In the genomic region with DNA sequence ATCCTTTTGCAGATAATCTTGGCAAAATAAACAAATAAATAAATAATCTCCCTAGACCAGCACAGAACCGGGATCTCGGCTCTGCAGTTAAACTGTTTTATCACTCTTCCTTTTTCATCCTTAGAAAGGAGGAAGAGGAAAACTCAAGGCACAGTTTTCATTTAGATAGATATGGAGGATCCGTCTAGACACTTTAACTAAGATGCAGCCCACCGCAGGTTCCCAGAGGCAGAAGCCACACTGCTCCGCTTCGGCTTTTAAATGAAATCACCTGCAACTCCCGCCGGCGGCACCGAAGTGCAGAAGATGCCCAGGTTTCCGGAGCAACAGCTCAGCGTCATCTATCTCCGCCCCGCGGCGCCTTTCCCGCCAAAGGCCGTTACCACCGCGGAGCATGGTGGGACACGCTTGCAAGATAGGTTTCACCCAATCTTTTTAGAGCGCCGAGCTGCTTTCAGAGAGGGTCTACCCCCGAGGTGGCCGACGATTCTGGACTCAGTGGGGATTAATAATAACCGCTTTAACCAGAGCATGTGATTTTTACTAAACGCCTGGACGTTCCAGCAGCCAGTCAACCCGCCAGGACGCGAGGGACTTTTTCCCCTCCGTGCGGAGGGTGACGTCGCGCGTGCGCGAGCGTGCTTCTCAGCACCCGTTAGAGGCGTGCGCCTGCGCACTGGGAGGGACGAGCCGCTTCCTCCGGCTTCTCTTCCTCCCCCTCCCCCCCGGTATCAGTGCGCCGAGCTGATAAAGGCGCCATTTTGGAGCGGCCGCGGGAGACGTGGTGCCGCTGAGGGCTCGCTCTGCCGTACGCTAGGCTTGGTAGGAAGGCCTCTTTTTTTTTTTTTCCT, we compare ENCODE assay signal across 8 mouse cellular contexts. TPM values are rescaled to one million over a fixed set of nuclear protein-coding genes. Genes with fewer than 3 reads are reported as not detected.
DNase-seq lines count a peak whose midpoint lies in the region; ATAC-seq lines count a peak whose summit lies in the region.

A gene (plus strand): TSS at position 430 of the 851 bp plus-strand sequence.

- H3K27me3 ChIP-seq in hindbrain, embryonic 12.5 days: no peaks in the 10 kb centered on the region

- peak within 1 kb of the TSS; percentile 99 for H3K9ac ChIP-seq in hindbrain, embryonic 12.5 days

- under 1% methylated on average over 60 of the region's 60 CpGs for WGBS in hindbrain, embryonic 12.5 days

- peak within 1 kb of the TSS; percentile 99 for H3K27ac ChIP-seq in hindbrain, embryonic 12.5 days

- H3K4me3 ChIP-seq in hindbrain, embryonic 12.5 days: peak within 1 kb of the TSS; percentile 97

- ATAC-seq in hindbrain, embryonic 12.5 days (ENCODE audit: low FRiP score): peak; percentile 93

- peaks cover 18% of the 10 kb centered on the region for H3K36me3 ChIP-seq in hindbrain, embryonic 12.5 days

- peaks cover 24% of the 10 kb centered on the region for H3K4me1 ChIP-seq in hindbrain, embryonic 12.5 days

- peak; percentile 99 for DNase-seq in NIH3T3 (ENCODE audit: low read depth)
- DNase-seq in cerebellum, postnatal 10 days: peak; percentile 100
- peak; percentile 96 to 98 for DNase-seq in frontal cortex, postnatal 10 days (ENCODE audit: low spot score in 2 of 2)
- DNase-seq in layer of hippocampus, postnatal 14 days (ENCODE audit: low spot score in 2 of 2): peak; percentile 98 to 99
- DNase-seq in lung, postnatal 14 days: peak; percentile 99
- peak; percentile 97 for DNase-seq in retina, adult 2 months (ENCODE audit: low read depth, low spot score)
- peak; percentile 97 to 98 for DNase-seq in thymus, postnatal 36 days

- peak within 1 kb of the TSS; percentile 91 for H3K4me2 ChIP-seq in hindbrain, embryonic 12.5 days (replicated peaks)

- H3K9me3 ChIP-seq in hindbrain, embryonic 12.5 days (replicated peaks): 0 out of 2 replicates have a peak, but pooled peaks cover 3% of the 10 kb centered on the region

RNA-seq across cellular contexts. Expression of the gene that starts here (rescaled TPM):
- 468 and 477 TPM in 2 replicates for polyA plus RNA-seq in hindbrain, embryonic 12.5 days (2016; fragmentation: Nextera tagmentation; extraction: Ambion mirVana)
- total RNA-seq in layer of hippocampus, postnatal 14 days (2021): 100 to 1,000 TPM; 202 to 214 TPM

Comparison
In these comparisons a context has a peak if more than half of its experiments do, and no peak if none do; other contexts are left out.
1. Peak in every context shown above with its lines: DNase-seq, ATAC-seq, H3K4me3 ChIP-seq and H3K27ac ChIP-seq.